Mouse (Mus musculus) C2C12 (cell line): ENCODE measurements at regions not wholly inside any gene's neighbourhood (a gene's known extent, or its start where the extent isn't known, plus 50 kb on each side); places are given as distances from the start of the nearest gene placed in this dataset.

Experiments
- CEBPB ChIP-seq: IDR thresholded peaks from one replicate; pipeline ENCODE4 v1.6.1; 2011; ENCODE audit warnings: low read depth, mild to moderate bottlenecking, control low read depth, moderate library complexity
- CTCF ChIP-seq: IDR thresholded peaks from one replicate; pipeline ENCODE4 v1.5.1; 2011; ENCODE audit not compliant: control insufficient read depth, insufficient read depth, insufficient read length
- FOSL1 ChIP-seq: IDR thresholded peaks from one replicate; pipeline ENCODE4 v1.8.0; 2011; ENCODE audit warnings: mild to moderate bottlenecking, low read length; ENCODE audit not compliant: poor library complexity, insufficient read depth, severe bottlenecking
- MAX ChIP-seq: IDR thresholded peaks from one replicate; pipeline ENCODE4 v1.6.1; 2011; ENCODE audit warnings: mild to moderate bottlenecking, control low read depth
- MYOD1 ChIP-seq: IDR thresholded peaks from one replicate; pipeline ENCODE4 v1.6.1; 2011; ENCODE audit warnings: low read depth; ENCODE audit not compliant: control insufficient read depth, insufficient read length
- MYOG ChIP-seq: IDR thresholded peaks from one replicate; pipeline ENCODE4 v1.6.1; 2011; ENCODE audit not compliant: control insufficient read depth, insufficient read length; ENCODE audit errors: extremely low read depth
- USF1 ChIP-seq: IDR thresholded peaks from one replicate; pipeline ENCODE4 v1.6.1; 2011; ENCODE audit warnings: low read depth, mild to moderate bottlenecking, control low read depth, moderate library complexity

DNA sequence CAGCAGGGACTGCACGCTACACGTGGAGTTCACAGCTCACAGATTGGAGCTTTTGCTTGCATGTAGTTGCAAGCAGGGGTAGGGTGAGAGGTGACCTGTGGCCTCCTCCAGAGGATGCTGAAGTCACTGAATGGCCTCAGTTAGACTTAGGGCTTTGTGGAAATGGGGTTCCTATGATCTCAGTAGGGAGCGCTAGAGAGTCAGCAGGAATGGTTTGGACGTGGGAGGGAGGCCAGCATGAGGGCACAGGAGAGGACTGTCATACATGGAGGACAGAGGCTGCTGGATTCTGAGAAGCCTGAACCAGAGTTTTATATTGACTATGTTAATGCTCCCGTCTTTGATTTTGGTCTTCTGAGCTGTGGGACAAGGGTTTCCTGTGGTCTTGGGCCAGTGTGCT, 85.5 kb downstream of the Cryaa start:
- TF ChIP-seq CTCF (peak; percentile 10), MAX (no peak), USF1 (no peak), CEBPB (no peak), MYOG (no peak), MYOD1 (no peak), FOSL1 (no peak)
